ENCODE assay signal across 9 mouse cellular contexts in the genomic region with DNA sequence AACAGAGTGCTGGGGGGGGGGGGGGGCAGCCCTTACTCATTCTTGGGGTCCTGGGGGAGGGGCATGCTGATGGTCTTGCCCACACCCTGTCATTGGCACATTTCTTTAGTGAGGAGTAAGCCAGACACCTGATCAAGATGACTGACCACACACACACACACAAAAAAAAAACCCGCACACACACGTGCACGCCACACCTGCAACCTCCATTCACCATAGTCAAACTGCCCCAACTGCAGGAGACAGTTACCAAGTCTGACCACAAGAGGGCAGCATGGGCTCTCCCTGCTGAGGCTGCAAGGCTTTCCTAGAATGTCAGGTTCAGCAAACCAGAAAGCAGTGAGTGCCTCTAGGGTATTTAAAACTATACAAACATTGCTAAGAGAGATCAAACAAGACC. TPM values are rescaled to one million over a fixed set of nuclear protein-coding genes. Genes with fewer than 3 reads are reported as not detected.
A peak's percentile ranks its signal among the peaks of the same experiment; 100 is the strongest.
DNase-seq lines count a peak whose midpoint lies in the region; ATAC-seq and TF ChIP-seq lines count a peak whose summit lies in the region.
"Had no signal": no experiment of that assay in that cellular context is flagged by ENCODE, and none has a peak within 500 bp of the region (broad histone marks: within the 10 kb centered on the region; RNA-seq: fewer than 3 reads in every experiment).

No protein-coding gene starts in this region.

- H3K9me3 ChIP-seq in heart, postnatal 0 days (replicated peaks; ENCODE audit: control insufficient read depth, low read length), result no peaks in the 10 kb centered on the region
- H3K9me3 ChIP-seq in heart, embryonic 10.5 days, result no peaks in the 10 kb centered on the region
- H3K9me3 ChIP-seq in midbrain, postnatal 0 days (ENCODE audit: low read length), result no peaks in the 10 kb centered on the region
- H3K9me3 ChIP-seq in stomach, embryonic 16.5 days (replicated peaks; ENCODE audit: control insufficient read depth, low read length), result no peaks in the 10 kb centered on the region
- H3K9me3 ChIP-seq: embryonic facial prominence, embryonic 12.5 days had no signal

- H3K9ac ChIP-seq in heart, postnatal 0 days (replicated peaks; ENCODE audit: low read depth, low read length), result no peak overlapping the region
- H3K9ac ChIP-seq in midbrain, postnatal 0 days (replicated peaks; ENCODE audit: low read length, poor library complexity, severe bottlenecking), result no peak overlapping the region
- H3K9ac ChIP-seq in stomach, embryonic 16.5 days (ENCODE audit: low read length), result no peak overlapping the region
- H3K9ac ChIP-seq: embryonic facial prominence, embryonic 12.5 days had no signal

- H3K27ac ChIP-seq in heart, postnatal 0 days (ENCODE audit: low read depth), result no peak overlapping the region
- no peak overlapping the region for H3K27ac ChIP-seq in heart, embryonic 10.5 days
- no peak overlapping the region for H3K27ac ChIP-seq in bone marrow macrophage, adult 2 months (ENCODE audit: insufficient read depth, low read depth, low read length)
- no peak overlapping the region for H3K27ac ChIP-seq in embryonic fibroblast, embryonic 13.5 days (ENCODE audit: insufficient read depth, low read length)
- no peak overlapping the region for H3K27ac ChIP-seq in midbrain, postnatal 0 days (ENCODE audit: low read depth, low read length)
- no peak overlapping the region for H3K27ac ChIP-seq in stomach, embryonic 16.5 days (ENCODE audit: low read length)
- H3K27ac ChIP-seq: embryonic facial prominence, embryonic 12.5 days had no signal

- H3K4me1 ChIP-seq in heart, postnatal 0 days (ENCODE audit: control insufficient read depth, insufficient read depth), result no peaks in the 10 kb centered on the region
- H3K4me1 ChIP-seq in heart, embryonic 10.5 days, result peaks cover 8% of the 10 kb centered on the region; the same call in 1 of the 2 replicates
- H3K4me1 ChIP-seq in bone marrow macrophage, adult 2 months (ENCODE audit: control insufficient read depth, insufficient read depth, low read length), result no peaks in the 10 kb centered on the region
- peaks cover 8% of the 10 kb centered on the region for H3K4me1 ChIP-seq in embryonic fibroblast, embryonic 13.5 days (ENCODE audit: control insufficient read depth, insufficient read depth, low read length)
- H3K4me1 ChIP-seq in midbrain, postnatal 0 days (ENCODE audit: insufficient read depth, low read length), result no peaks in the 10 kb centered on the region
- peaks cover 13% of the 10 kb centered on the region for H3K4me1 ChIP-seq in stomach, embryonic 16.5 days (ENCODE audit: control insufficient read depth, insufficient read depth, low read length)
- H3K4me1 ChIP-seq: embryonic facial prominence, embryonic 12.5 days had no signal

- 20% methylated on average over 3 of the region's 3 CpGs for WGBS in heart, postnatal 0 days
- WGBS in heart, embryonic 10.5 days, result 57% methylated on average over 3 of the region's 3 CpGs
- WGBS in midbrain, postnatal 0 days, result 30% methylated on average over 3 of the region's 3 CpGs
- WGBS in stomach, embryonic 16.5 days, result 9% methylated on average over 3 of the region's 3 CpGs

- no peak overlapping the region for H3K4me3 ChIP-seq in heart, postnatal 0 days (ENCODE audit: low read depth, low read length)
- no peak overlapping the region for H3K4me3 ChIP-seq in heart, embryonic 10.5 days
- H3K4me3 ChIP-seq in bone marrow macrophage, adult 2 months (ENCODE audit: insufficient read depth, low read length), result no peak overlapping the region
- H3K4me3 ChIP-seq in embryonic fibroblast, embryonic 13.5 days (ENCODE audit: insufficient read depth, low read length), result no peak overlapping the region
- H3K4me3 ChIP-seq in midbrain, postnatal 0 days (ENCODE audit: low read depth, low read length), result no peak overlapping the region
- H3K4me3 ChIP-seq in stomach, embryonic 16.5 days (replicated peaks; ENCODE audit: low read length), result no peak overlapping the region
- H3K4me3 ChIP-seq: embryonic facial prominence, embryonic 12.5 days had no signal

- peak; percentile 99 for TF ChIP-seq CTCF in heart, postnatal 0 days (IDR thresholded peaks at IDR 0.05; ENCODE audit: low read depth)
- peak; percentile 85 for TF ChIP-seq CTCF in bone marrow macrophage, adult 2 months (IDR thresholded peaks at IDR 0.05; ENCODE audit: low read depth, low read length)
- TF ChIP-seq CTCF in embryonic fibroblast, embryonic 13.5 days (IDR thresholded peaks at IDR 0.05; ENCODE audit: borderline replicate concordance, insufficient read depth, low read length), result peak; percentile 98
- peak; percentile 99 for TF ChIP-seq CTCF in midbrain, postnatal 0 days (IDR thresholded peaks at IDR 0.05)

- H3K4me2 ChIP-seq in heart, postnatal 0 days (ENCODE audit: low read depth, low read length), result no peak overlapping the region
- no peak overlapping the region for H3K4me2 ChIP-seq in midbrain, postnatal 0 days (ENCODE audit: low read depth, low read length, poor library complexity, severe bottlenecking)
- H3K4me2 ChIP-seq in stomach, embryonic 16.5 days (ENCODE audit: low read depth, low read length), result no peak overlapping the region
- H3K4me2 ChIP-seq: embryonic facial prominence, embryonic 12.5 days had no signal

- no peak for TF ChIP-seq POLR2A in bone marrow macrophage, adult 2 months (IDR thresholded peaks at IDR 0.05; ENCODE audit: borderline replicate concordance, low read depth, low read length)
- TF ChIP-seq POLR2A in embryonic fibroblast, embryonic 13.5 days (IDR thresholded peaks at IDR 0.05; ENCODE audit: low read depth, low read length), result no peak

- ATAC-seq in heart, postnatal 0 days (ENCODE audit: insufficient read depth, low read depth), result peak; percentile 36; the same call in 1 of the 2 replicates
- no peak for ATAC-seq in midbrain, postnatal 0 days (ENCODE audit: low FRiP score)
- ATAC-seq in stomach, embryonic 16.5 days (ENCODE audit: insufficient read depth, low FRiP score), result 0 out of 2 replicates have a peak, but pooled peaks have one; percentile 27

- peaks cover 20% of the 10 kb centered on the region; the same call in 1 of the 2 replicates for H3K36me3 ChIP-seq in heart, postnatal 0 days (replicated peaks; ENCODE audit: control insufficient read depth, insufficient read depth, low read length)
- peaks cover 81% of the 10 kb centered on the region for H3K36me3 ChIP-seq in heart, embryonic 10.5 days
- no peaks in the 10 kb centered on the region for H3K36me3 ChIP-seq in midbrain, postnatal 0 days (ENCODE audit: insufficient read depth, low read length)
- no peaks in the 10 kb centered on the region for H3K36me3 ChIP-seq in stomach, embryonic 16.5 days (ENCODE audit: control insufficient read depth, insufficient read depth, low read length)

- intact Hi-C loops in left cerebral cortex, postnatal 4 days (cut with DNase I), result loop anchor here (5.0 kb wide), 1 partner anchor 170 kb away; no protein-coding TSS in a partner anchor

- no peaks in the 10 kb centered on the region for H3K27me3 ChIP-seq in heart, postnatal 0 days (ENCODE audit: control insufficient read depth, insufficient read depth, low read length)
- H3K27me3 ChIP-seq in heart, embryonic 10.5 days (ENCODE audit: insufficient read depth, poor library complexity, severe bottlenecking), result no peaks in the 10 kb centered on the region
- H3K27me3 ChIP-seq in midbrain, postnatal 0 days (ENCODE audit: insufficient read depth, low read length), result no peaks in the 10 kb centered on the region
- no peaks in the 10 kb centered on the region for H3K27me3 ChIP-seq in stomach, embryonic 16.5 days (ENCODE audit: control insufficient read depth, insufficient read depth, low read length)
- H3K27me3 ChIP-seq: embryonic facial prominence, embryonic 12.5 days had no signal

- peak; percentile 77 for DNase-seq in heart, postnatal 0 days (ENCODE audit: low spot score)
- no peak for DNase-seq in heart, embryonic 10.5 days (ENCODE audit: low spot score)
- peak; percentile 71 for DNase-seq in induced T-regulatory cell, adult 2 months (ENCODE audit: low read depth)
- DNase-seq in left cerebral cortex, postnatal 4 days, result peak; percentile 75
- DNase-seq in midbrain, postnatal 0 days (ENCODE audit: low spot score), result peak; percentile 85

- no peak for TF ChIP-seq EP300 in heart, postnatal 0 days (IDR thresholded peaks at IDR 0.05; ENCODE audit: low read depth)

RNA-seq across cellular contexts. Expression of a gene that starts 50.4 kb away (rescaled TPM):
- 6.2 and 8.5 TPM in 2 replicates for total RNA-seq in heart, postnatal 0 days (2014; rRNA removed; ENCODE audit: low replicate concordance)
- 7.1 and 8.2 TPM in 2 replicates for polyA plus RNA-seq in heart, postnatal 0 days (2015; fragmentation: Nextera tagmentation; extraction: Ambion mirVana)
- polyA plus RNA-seq in heart, embryonic 10.5 days (2016; fragmentation: Nextera tagmentation; extraction: Ambion mirVana), result 18.7 and 26.5 TPM in 2 replicates
- 7.9 and 10.7 TPM in 2 replicates for polyA plus RNA-seq in bone marrow macrophage, adult 2 months (2012; ENCODE audit: insufficient read depth, insufficient read length, missing spikeins)
- polyA plus RNA-seq in embryonic fibroblast, embryonic 13.5 days (2011; ENCODE audit: insufficient read length, low read depth, missing spikeins), result 16.6 and 21.0 TPM in 2 replicates
- total RNA-seq in left cerebral cortex, postnatal 4 days (2021), result 10 to 100 TPM; 26.0 to 26.9 TPM
- 38.1 and 47.0 TPM in 2 replicates for total RNA-seq in midbrain, postnatal 0 days (2014; rRNA removed)
- 44.1 and 44.9 TPM in 2 replicates for polyA plus RNA-seq in midbrain, postnatal 0 days (2015; fragmentation: Nextera tagmentation; extraction: Ambion mirVana)
- 32.3 and 34.6 TPM in 2 replicates for polyA plus RNA-seq in stomach, embryonic 16.5 days (2015; fragmentation: Nextera tagmentation; extraction: Ambion mirVana)
